Mouse (Mus musculus) brain, adult 2 months (tissue): ENCODE data around the gene Pole2.

Experiments
- DNase-seq: peaks from one replicate; pipeline ENCODE4 v3.0.0; 2011; ENCODE audit warnings: low read depth, low spot score

Gene Pole2

GRCm38 (mm10) chr12:69210056-69210979, 17.7 kb downstream of the Pole2 start:
- DNase-seq: no peak

DNA sequence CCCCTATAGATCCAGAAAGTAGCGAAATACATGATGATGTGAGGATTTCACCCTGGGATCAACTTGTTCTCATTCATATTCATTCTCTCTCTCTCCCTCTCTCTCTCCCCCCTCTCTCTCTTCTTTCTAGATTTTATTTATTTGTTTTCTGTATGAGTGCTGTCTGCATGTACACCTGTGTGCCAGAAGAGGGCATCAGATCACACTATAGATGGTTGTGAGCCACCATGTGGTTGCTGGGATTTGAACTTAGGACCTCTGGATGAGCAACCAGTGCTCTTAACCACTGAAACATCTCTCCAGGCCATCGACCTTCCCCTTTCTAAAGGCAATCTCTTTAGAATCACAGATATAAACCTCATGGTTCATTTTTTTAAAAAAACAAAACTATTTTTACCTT, 19.5 kb downstream of the Pole2 start:
- DNase-seq: no peak

- DNase-seq: no peak
These were observed 20.1 kb downstream of the Pole2 start for GRCm38 (mm10) chr12:69207926-69208325.

DNA sequence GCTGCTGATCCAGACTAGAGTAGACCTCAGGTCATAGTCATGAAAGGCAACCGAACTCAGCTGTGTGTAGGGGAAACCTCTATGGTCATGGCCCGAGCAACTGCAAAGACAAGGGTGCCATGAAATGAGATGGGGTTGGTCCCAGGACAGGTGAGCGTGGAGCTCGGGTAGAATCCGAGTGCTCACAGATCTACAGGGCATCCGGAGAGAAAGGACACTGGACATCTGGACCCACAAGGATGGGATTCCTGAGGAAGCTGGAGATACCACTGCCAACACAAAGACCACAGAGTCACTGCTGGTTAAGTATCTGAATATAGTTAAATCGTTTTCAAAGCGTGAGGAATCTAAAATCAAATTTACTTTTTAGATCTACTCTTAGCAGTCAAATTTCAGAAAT, 20.6 kb downstream of the Pole2 start:
- no peak for DNase-seq

GRCm38 (mm10) chr12:69204052-69204833, 23.8 kb downstream of the Pole2 start, which contains the start of gene Gm49384:
TSS of gene Gm49384 (minus strand) at chr12:69204267.
- no peak for DNase-seq

GRCm38 (mm10) chr12:69198985-69199384, 29.0 kb downstream of the Pole2 start:
- DNase-seq: no peak

DNA sequence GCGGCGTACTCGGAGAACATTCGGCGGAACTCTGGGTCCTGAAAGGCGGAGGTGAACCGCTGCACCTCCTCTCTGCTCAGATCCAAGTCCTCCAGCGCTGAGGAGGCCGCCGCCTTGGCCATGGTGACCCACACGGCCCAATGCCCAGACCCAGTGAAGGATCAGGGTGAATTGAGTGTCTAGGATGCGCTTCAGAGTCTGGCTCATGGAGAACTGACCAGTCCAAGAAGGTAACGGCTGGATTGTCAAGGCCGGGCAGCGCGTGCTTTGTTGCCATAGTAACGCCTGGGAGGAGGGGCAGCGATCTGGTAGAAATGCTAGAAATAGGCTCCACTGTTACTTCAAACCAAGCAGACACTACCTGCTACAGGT, 29.8 kb downstream of the Pole2 start, which contains the start of gene Dnaaf2:
Gene Dnaaf2 (minus strand): TSS at position 266 of the 372 bp plus-strand sequence.
- peak; percentile 76 for DNase-seq

DNA sequence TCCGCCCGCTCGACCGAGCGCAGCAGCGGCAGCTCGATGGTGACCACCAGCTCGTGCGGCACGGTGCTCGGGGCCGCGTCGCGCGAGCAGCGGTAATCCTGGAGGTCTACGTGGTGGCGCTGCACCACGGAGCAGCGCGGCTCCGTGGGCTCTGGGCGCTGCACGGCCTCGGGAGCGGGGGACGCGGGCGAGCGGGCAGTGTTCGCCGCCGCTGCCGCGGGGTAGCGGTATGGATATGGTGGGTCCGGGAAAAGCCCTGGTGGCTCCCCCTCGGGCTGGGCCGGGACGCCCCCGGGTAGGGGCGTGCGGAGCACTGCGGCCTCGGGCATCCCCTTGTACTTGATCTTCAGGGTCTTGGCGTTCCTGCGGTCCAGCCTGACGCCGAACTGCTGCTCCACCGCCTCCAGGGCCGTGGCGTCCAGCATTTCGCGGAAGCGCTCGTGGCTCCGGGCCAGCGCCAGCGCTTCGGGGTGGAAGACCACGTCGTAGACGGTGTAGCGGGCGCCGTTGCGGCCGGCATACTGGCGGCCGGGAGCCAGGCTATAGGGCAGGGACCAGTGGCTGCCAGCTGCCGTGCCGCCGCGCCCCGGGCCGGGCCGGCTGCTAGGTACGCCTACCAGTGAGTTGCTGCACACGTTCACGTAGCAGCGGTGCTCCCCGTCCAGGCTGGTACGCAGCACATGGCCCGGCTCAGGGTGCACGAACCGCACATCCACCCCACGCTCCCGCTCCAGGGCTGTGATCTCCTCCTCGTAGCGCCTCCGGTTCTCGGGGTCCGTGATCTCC, 30.4 kb downstream of the Pole2 start:
- peak; percentile 60 for DNase-seq

DNA sequence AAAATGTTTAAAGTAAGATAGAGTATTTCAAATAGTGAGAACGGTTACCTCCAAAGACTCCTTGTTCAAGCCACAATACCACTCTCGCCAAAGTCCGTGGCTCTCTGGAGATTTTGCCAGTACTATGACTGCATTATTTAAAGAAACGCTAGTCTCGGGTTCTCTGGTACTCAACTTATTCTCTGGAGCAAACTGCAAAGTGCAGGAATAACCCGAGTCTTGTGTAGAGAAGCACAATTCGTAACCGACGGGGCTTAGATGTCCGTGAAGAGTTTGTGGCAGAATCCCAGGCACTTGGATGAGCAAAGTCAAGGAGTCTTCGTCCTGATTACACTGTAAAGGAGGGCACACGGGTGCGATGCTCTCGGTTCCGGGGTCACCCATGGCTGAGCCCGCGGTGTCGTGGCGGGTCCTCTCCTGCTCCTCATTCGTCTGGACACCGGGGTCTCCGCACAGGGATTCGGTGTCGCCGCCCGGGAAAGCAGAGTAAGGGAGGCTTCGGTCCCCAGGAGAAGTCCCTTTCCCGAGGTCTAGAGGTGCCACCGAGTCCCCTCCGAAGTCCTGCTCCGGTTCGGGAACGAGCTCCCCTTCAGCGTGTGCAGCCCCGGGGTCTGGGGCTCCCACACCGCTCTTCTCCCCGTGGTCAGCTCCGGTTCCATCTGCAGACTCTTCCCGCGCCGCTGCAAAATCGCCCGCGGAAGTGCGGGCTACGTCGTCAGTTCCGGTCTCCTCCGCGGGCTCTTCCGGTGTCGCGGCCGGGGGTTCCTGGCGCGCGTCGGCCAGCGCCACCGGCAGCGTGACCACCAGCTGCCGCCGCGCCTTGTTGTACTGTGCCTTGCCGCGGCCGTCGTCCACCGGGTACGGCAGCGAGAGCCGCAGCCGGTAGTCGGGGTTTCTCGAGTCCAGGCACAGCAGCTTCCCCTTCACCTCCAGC, 31.3 kb downstream of the Pole2 start, which contains the start of gene Gm49383:
Gene Gm49383 (minus strand): TSS at position 661 of the 934 bp plus-strand sequence.
- peak; percentile 92 for DNase-seq

GRCm38 (mm10) chr12:69192637-69193036, 35.4 kb downstream of the Pole2 start:
- no peak for DNase-seq

- DNase-seq: no peak
These were observed 36.6 kb downstream of the Pole2 start for GRCm38 (mm10) chr12:69191396-69191795.

- no peak for DNase-seq
These were observed 37.5 kb downstream of the Pole2 start for GRCm38 (mm10) chr12:69190522-69190921.

GRCm38 (mm10) chr12:69190074-69190473, 37.9 kb downstream of the Pole2 start:
- no peak for DNase-seq

DNA sequence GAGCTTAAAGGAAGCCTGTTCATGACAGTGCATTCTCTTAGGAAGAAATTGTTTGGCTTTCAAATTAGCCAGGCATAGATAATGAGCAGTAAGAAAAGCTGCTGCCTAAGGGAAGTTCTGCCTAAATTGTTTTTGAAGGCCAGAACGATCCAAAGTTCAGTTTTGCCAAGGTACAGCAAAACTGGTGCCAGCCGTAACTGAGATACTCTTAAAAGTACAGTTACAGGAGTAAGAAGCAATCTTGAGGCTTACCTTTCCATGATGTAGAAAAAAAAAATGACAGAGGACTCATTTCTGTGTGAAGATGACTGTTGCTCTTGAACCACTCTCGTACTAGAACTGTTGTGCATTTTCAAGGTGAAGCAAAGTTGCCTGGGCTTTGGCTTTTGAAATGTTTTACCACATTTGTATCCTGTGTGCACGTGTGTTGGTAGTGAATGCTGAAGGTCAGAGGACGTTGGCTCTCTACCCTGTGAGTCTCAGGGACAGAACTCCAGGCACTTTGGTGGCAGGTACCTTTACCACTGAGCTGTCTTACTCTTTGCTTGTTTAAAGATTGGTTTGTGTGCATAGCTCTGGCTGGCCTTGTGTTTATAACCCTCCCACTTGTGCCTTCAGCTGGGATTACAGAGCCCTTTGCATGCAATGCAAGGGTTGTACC, 41.1 kb downstream of the Pole2 start:
- DNase-seq: no peak

DNA sequence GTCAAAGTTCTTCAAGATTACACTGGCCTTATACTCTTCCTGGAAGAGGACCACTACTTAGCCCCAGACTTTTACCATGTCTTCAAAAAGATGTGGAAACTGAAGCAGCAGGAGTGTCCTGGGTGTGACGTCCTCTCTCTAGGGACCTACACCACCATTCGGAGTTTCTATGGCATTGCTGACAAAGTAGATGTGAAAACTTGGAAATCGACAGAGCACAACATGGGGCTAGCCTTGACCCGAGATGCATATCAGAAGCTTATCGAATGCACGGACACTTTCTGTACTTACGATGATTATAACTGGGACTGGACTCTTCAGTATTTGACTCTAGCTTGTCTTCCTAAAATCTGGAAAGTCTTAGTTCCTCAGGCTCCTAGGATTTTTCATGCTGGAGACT, 42.6 kb downstream of the Pole2 start:
- DNase-seq: no peak

GRCm38 (mm10) chr12:69184342-69185295, 43.4 kb downstream of the Pole2 start:
- DNase-seq: peak; percentile 65

DNA sequence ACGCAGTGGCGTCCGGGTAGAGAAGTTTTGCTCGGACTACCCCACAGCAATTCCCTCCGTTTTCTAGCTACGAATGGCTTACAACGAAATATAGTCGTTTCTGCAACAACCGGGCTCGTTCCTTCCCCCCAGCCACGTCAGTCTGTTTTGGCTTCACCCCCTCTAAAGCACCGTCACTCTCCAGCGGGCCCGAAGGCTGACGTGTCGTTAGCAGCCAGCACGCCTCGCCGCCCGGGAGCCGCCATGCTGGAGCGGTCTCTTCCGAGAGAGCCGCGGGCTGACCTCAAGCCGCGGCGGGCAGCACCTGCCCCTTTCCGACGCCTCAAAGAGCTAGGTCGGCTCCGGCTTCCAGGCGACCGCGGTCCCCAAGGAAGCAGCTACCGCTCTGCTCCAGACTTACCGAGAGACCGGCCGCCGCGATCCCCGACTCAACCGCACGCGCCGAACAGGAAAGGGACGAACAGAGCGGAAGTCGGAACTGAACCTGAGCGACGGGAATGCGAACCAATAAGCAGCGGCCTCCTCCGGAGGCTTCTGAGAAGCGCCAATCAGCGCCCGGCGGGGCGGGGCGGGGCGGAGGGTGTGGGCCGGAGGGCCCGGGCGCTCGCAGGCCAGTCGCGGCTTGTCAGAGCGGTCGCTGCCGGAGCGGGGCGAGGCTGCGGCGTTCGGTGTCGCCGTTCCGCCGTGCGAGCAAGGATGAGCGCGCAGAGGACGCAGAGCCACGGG, 44.2 kb downstream of the Pole2 start, which contains the start of the genes Rpl36al and Mgat2:
Gene Rpl36al (minus strand): TSS at position 501 of the 726 bp plus-strand sequence.
Gene Mgat2 (plus strand): TSS at position 575 of the 726 bp plus-strand sequence.
- peak; percentile 99 for DNase-seq

DNA sequence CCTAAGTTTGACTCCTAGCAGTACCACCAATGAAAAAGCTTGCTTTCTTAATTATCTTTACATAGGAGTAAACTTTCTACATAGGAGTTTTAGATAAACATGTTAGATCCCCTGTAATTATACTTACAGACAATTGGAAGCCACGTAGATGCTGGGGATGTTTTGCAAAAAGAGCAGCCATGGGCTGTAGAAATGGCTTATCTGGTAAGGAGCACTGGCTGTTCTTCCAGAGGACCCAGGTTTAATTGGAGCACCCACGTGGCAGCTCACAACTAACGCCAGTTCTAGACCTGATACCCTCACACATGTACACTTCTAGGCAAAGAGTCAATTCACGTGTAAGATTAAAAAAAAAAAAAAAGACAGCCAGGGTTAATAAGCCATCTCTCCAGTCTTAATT, 46.2 kb downstream of the Pole2 start:
- DNase-seq: no peak
